Mouse (Mus musculus): ENCODE measurements around the gene Usf2. TPM values are rescaled to one million over a fixed set of nuclear protein-coding genes. Genes with fewer than 3 reads are reported as not detected.

Usf2 gene
- 17.9 and 18.0 TPM in 2 replicates for polyA plus RNA-seq (2015; fragmentation: Nextera tagmentation; extraction: Ambion mirVana)

GRCm38 (mm10) chr7:30956756-30957366 is at the start of gene Usf2:
Usf2 (minus strand) TSS chr7:30956803.

GRCm38 (mm10) chr7:30973501-30974289 is 17.1 kb upstream of the Usf2 start, which contains the start of gene Fam187b:
Fam187b (plus strand) TSS chr7:30973790.

GRCm38 (mm10) chr7:30973251-30973500 is 16.6 kb upstream of the Usf2 start, which contains the start of gene Lsr:
Lsr (minus strand) TSS chr7:30973464.

GRCm38 (mm10) chr7:30943909-30944635 is 12.5 kb downstream of the Usf2 start, which contains the start of gene Hamp:
Hamp (minus strand) TSS chr7:30944032.

GRCm38 (mm10) chr7:30924581-30924980 is 32.0 kb downstream of the Usf2 start, which contains the start of gene Hamp2:
Hamp2 (minus strand) TSS chr7:30924681.

GRCm38 (mm10) chr7:30914732-30915131 is 41.9 kb downstream of the Usf2 start, which contains the start of gene Mag:
Mag (minus strand) TSS chr7:30914873.

Other genes starting within 250 kb of the Usf2 start
- gene Atp4a, start 244.6 kb downstream of the Usf2 start, polyA plus RNA-seq (2015; fragmentation: Nextera tagmentation; extraction: Ambion mirVana), result 1.3 and 1.6 TPM in 2 replicates
- gene Tmem147, start 227.3 kb downstream of the Usf2 start, polyA plus RNA-seq (2015; fragmentation: Nextera tagmentation; extraction: Ambion mirVana), result 128 and 142 TPM in 2 replicates
- gene Gapdhs, start 213.1 kb downstream of the Usf2 start, polyA plus RNA-seq (2015; fragmentation: Nextera tagmentation; extraction: Ambion mirVana), result 0.25 and 0.27 TPM in 2 replicates
- gene Sbsn, start 205.3 kb downstream of the Usf2 start, polyA plus RNA-seq (2015; fragmentation: Nextera tagmentation; extraction: Ambion mirVana), result 2.2 and 4.9 TPM in 2 replicates
- gene Dmkn, start 193.0 kb downstream of the Usf2 start, polyA plus RNA-seq (2015; fragmentation: Nextera tagmentation; extraction: Ambion mirVana), result 25.5 and 26.9 TPM in 2 replicates
- gene Krtdap, start 168.9 kb downstream of the Usf2 start, polyA plus RNA-seq (2015; fragmentation: Nextera tagmentation; extraction: Ambion mirVana), result 1.9 and 2.6 TPM in 2 replicates
- 1.7 and 2.7 TPM in 2 replicates for gene Ffar2, start 133.0 kb downstream of the Usf2 start, polyA plus RNA-seq (2015; fragmentation: Nextera tagmentation; extraction: Ambion mirVana)
- gene Ffar3, start 100.6 kb downstream of the Usf2 start, polyA plus RNA-seq (2015; fragmentation: Nextera tagmentation; extraction: Ambion mirVana), result not detected in 2 replicates
- 0.18 and 0.27 TPM in 2 replicates for gene Ffar1, start 95.2 kb downstream of the Usf2 start, polyA plus RNA-seq (2015; fragmentation: Nextera tagmentation; extraction: Ambion mirVana)
- 3.1 and 3.2 TPM in 2 replicates for gene Cd22, start 76.5 kb downstream of the Usf2 start, polyA plus RNA-seq (2015; fragmentation: Nextera tagmentation; extraction: Ambion mirVana)
- gene Mag, start 41.9 kb downstream of the Usf2 start, polyA plus RNA-seq (2015; fragmentation: Nextera tagmentation; extraction: Ambion mirVana), result 0.58 and 0.81 TPM in 2 replicates
- not detected in 2 replicates for gene Hamp2, start 32.1 kb downstream of the Usf2 start, polyA plus RNA-seq (2015; fragmentation: Nextera tagmentation; extraction: Ambion mirVana)
- gene Hamp, start 12.8 kb downstream of the Usf2 start, polyA plus RNA-seq (2015; fragmentation: Nextera tagmentation; extraction: Ambion mirVana), result not detected in 2 replicates
- gene Lsr, start 16.7 kb upstream of the Usf2 start, polyA plus RNA-seq (2015; fragmentation: Nextera tagmentation; extraction: Ambion mirVana), result 3.7 and 4.4 TPM in 2 replicates
- gene Fam187b, start 17.0 kb upstream of the Usf2 start, polyA plus RNA-seq (2015; fragmentation: Nextera tagmentation; extraction: Ambion mirVana), result 0.67 and 0.72 TPM in 2 replicates
- 98.3 and 112 TPM in 2 replicates for gene Fxyd5, start 85.7 kb upstream of the Usf2 start, polyA plus RNA-seq (2015; fragmentation: Nextera tagmentation; extraction: Ambion mirVana)
- 0.33 TPM in 1 of 2 replicates, not detected in the other for gene Fxyd7, start 94.7 kb upstream of the Usf2 start, polyA plus RNA-seq (2015; fragmentation: Nextera tagmentation; extraction: Ambion mirVana)
- 41.4 and 53.4 TPM in 2 replicates for gene Fxyd1, start 100.4 kb upstream of the Usf2 start, polyA plus RNA-seq (2015; fragmentation: Nextera tagmentation; extraction: Ambion mirVana)
- 0.32 TPM in 1 of 2 replicates, not detected in the other for gene Lgi4, start 102.5 kb upstream of the Usf2 start, polyA plus RNA-seq (2015; fragmentation: Nextera tagmentation; extraction: Ambion mirVana)
- gene Fxyd3, start 119.9 kb upstream of the Usf2 start, polyA plus RNA-seq (2015; fragmentation: Nextera tagmentation; extraction: Ambion mirVana), result 23.8 and 24.8 TPM in 2 replicates
- gene Hpn, start 158.5 kb upstream of the Usf2 start, polyA plus RNA-seq (2015; fragmentation: Nextera tagmentation; extraction: Ambion mirVana), result 14.4 and 18.3 TPM in 2 replicates
- 3.4 and 4.9 TPM in 2 replicates for gene Scn1b, start 170.2 kb upstream of the Usf2 start, polyA plus RNA-seq (2015; fragmentation: Nextera tagmentation; extraction: Ambion mirVana)
- gene Gramd1a, start 199.1 kb upstream of the Usf2 start, polyA plus RNA-seq (2015; fragmentation: Nextera tagmentation; extraction: Ambion mirVana), result 22.1 and 28.0 TPM in 2 replicates